Mouse (Mus musculus): ENCODE measurements at regions not wholly inside any gene's neighbourhood (a gene's known extent, or its start where the extent isn't known, plus 50 kb on each side); places are given as distances from the start of the nearest gene placed in this dataset.

- no peak for DNase-seq
These were observed 83.7 kb upstream of the Dapk1 start for GRCm38 (mm10) chr13:60518010-60518409.

- DNase-seq: no peak
These were observed 82.0 kb upstream of the Dapk1 start for GRCm38 (mm10) chr13:60519708-60520107.

- DNase-seq: no peak
These were observed 78.9 kb upstream of the Dapk1 start for GRCm38 (mm10) chr13:60522719-60523450.

GRCm38 (mm10) chr13:60527806-60528205 is 73.9 kb upstream of the Dapk1 start:
- no peak for DNase-seq

- DNase-seq: no peak
These were observed 72.9 kb upstream of the Dapk1 start for GRCm38 (mm10) chr13:60528819-60529218.

- DNase-seq: no peak
These were observed 72.2 kb upstream of the Dapk1 start for GRCm38 (mm10) chr13:60529381-60530069.

- DNase-seq: no peak
These were observed 67.8 kb upstream of the Dapk1 start for GRCm38 (mm10) chr13:60533871-60534427.

- DNase-seq: no peak
These were observed 67.2 kb upstream of the Dapk1 start for GRCm38 (mm10) chr13:60534501-60534900.

- DNase-seq: no peak
These were observed 66.7 kb upstream of the Dapk1 start for GRCm38 (mm10) chr13:60535045-60535444.

GRCm38 (mm10) chr13:60536725-60537124 is 65.0 kb upstream of the Dapk1 start:
- DNase-seq: no peak

GRCm38 (mm10) chr13:60538110-60538509 is 63.6 kb upstream of the Dapk1 start:
- no peak for DNase-seq

GRCm38 (mm10) chr13:60541165-60541564 is 60.6 kb upstream of the Dapk1 start:
- DNase-seq: no peak

GRCm38 (mm10) chr13:60544363-60544762 is 57.4 kb upstream of the Dapk1 start:
- DNase-seq: no peak

- no peak for DNase-seq
These were observed 55.6 kb upstream of the Dapk1 start for GRCm38 (mm10) chr13:60545999-60546733.
